ENCODE assay signal across 7 mouse cellular contexts in genomic region chr13:63562141-63562971, GRCm38 (mm10). TPM values are rescaled to one million over a fixed set of nuclear protein-coding genes. Genes with fewer than 3 reads are reported as not detected.
DNase-seq lines count a peak whose midpoint lies in the region; ATAC-seq and TF ChIP-seq lines count a peak whose summit lies in the region.

No protein-coding gene starts in this region.

- no peak for DNase-seq in spleen, adult 2 months (ENCODE audit: low read depth in 1 of 2, low spot score in 2 of 2)
- no peak for DNase-seq in spleen, adult 12 weeks (ENCODE audit: low spot score)
- peak; percentile 45 for DNase-seq in forebrain, embryonic 10.5 days (ENCODE audit: extremely low spot score, low spot score)
- no peak for DNase-seq in midbrain, embryonic 14.5 days
- DNase-seq in urinary bladder, adult 2 months (ENCODE audit: low spot score), result no peak
- DNase-seq in spleen, postnatal 14 days (ENCODE audit: low spot score in 2 of 2), result no peak

- peak overlapping the region; percentile 81 for H3K4me3 ChIP-seq in spleen, adult 2 months (ENCODE audit: extremely low read depth, insufficient read depth, insufficient read length)
- H3K4me3 ChIP-seq in forebrain, embryonic 10.5 days, result peak overlapping the region; percentile 98
- H3K4me3 ChIP-seq in kidney, embryonic 15.5 days (replicated peaks), result peak overlapping the region; percentile 96
- peak overlapping the region; percentile 82 for H3K4me3 ChIP-seq in midbrain, embryonic 14.5 days (replicated peaks; ENCODE audit: low read depth, low read length)

- WGBS in spleen, adult 2 months, result 3% methylated on average over 7 of the region's 7 CpGs
- 2% methylated on average over 7 of the region's 7 CpGs for WGBS in forebrain, embryonic 10.5 days
- WGBS in kidney, embryonic 15.5 days, result 1% methylated on average over 7 of the region's 7 CpGs
- 2% methylated on average over 7 of the region's 7 CpGs for WGBS in midbrain, embryonic 14.5 days

- no peak overlapping the region for H3K27ac ChIP-seq in spleen, adult 2 months (ENCODE audit: insufficient read depth, low read length)
- peak overlapping the region; percentile 99 for H3K27ac ChIP-seq in forebrain, embryonic 10.5 days
- peak overlapping the region; percentile 99 for H3K27ac ChIP-seq in kidney, embryonic 15.5 days
- peak overlapping the region; percentile 97 for H3K27ac ChIP-seq in midbrain, embryonic 14.5 days (replicated peaks; ENCODE audit: low read depth, low read length)

- H3K9ac ChIP-seq in kidney, embryonic 15.5 days, result peak overlapping the region; percentile 98; the same call in 1 of the 2 replicates
- peak overlapping the region; percentile 89; the same call in 1 of the 2 replicates for H3K9ac ChIP-seq in midbrain, embryonic 14.5 days (replicated peaks; ENCODE audit: low read length)

- no peak for ATAC-seq in kidney, embryonic 15.5 days (replicated peaks; ENCODE audit: low FRiP score)
- ATAC-seq in midbrain, embryonic 14.5 days (ENCODE audit: low FRiP score, low TSS enrichment), result no peak

- H3K36me3 ChIP-seq in spleen, adult 2 months (ENCODE audit: control insufficient read depth, insufficient read depth, low read length), result no peaks in the 10 kb centered on the region
- H3K36me3 ChIP-seq in forebrain, embryonic 10.5 days (replicated peaks), result peaks cover 44% of the 10 kb centered on the region
- peaks cover 19% of the 10 kb centered on the region for H3K36me3 ChIP-seq in kidney, embryonic 15.5 days
- H3K36me3 ChIP-seq in midbrain, embryonic 14.5 days (ENCODE audit: control insufficient read depth, insufficient read depth, low read length), result no peaks in the 10 kb centered on the region

- no peaks in the 10 kb centered on the region for H3K9me3 ChIP-seq in forebrain, embryonic 10.5 days
- no peaks in the 10 kb centered on the region for H3K9me3 ChIP-seq in kidney, embryonic 15.5 days (replicated peaks)
- H3K9me3 ChIP-seq in midbrain, embryonic 14.5 days (ENCODE audit: control insufficient read depth, low read length), result no peaks in the 10 kb centered on the region

- H3K4me1 ChIP-seq in spleen, adult 2 months (ENCODE audit: control insufficient read depth, insufficient read depth, insufficient read length), result peaks cover 3% of the 10 kb centered on the region; the same call in 1 of the 2 replicates
- peaks cover 88% of the 10 kb centered on the region for H3K4me1 ChIP-seq in forebrain, embryonic 10.5 days
- peaks cover 56% of the 10 kb centered on the region for H3K4me1 ChIP-seq in kidney, embryonic 15.5 days
- H3K4me1 ChIP-seq in midbrain, embryonic 14.5 days (ENCODE audit: control insufficient read depth, insufficient read depth, low read length), result peaks cover 20% of the 10 kb centered on the region

- no peaks in the 10 kb centered on the region for H3K27me3 ChIP-seq in spleen, adult 2 months (ENCODE audit: control insufficient read depth, insufficient read depth, low read length)
- peaks cover 49% of the 10 kb centered on the region for H3K27me3 ChIP-seq in forebrain, embryonic 10.5 days (ENCODE audit: poor library complexity, severe bottlenecking)
- H3K27me3 ChIP-seq in kidney, embryonic 15.5 days, result no peaks in the 10 kb centered on the region
- H3K27me3 ChIP-seq in midbrain, embryonic 14.5 days (ENCODE audit: control insufficient read depth, insufficient read depth, low read length), result no peaks in the 10 kb centered on the region

- TF ChIP-seq CTCF in spleen, adult 2 months (IDR thresholded peaks at IDR 0.05; ENCODE audit: extremely low read depth, insufficient read depth, insufficient read length, insufficient replicate concordance), result no peak

- peak overlapping the region; percentile 90 for H3K4me2 ChIP-seq in kidney, embryonic 15.5 days
- H3K4me2 ChIP-seq in midbrain, embryonic 14.5 days (ENCODE audit: low read length), result peak overlapping the region; percentile 100

- no peak for TF ChIP-seq POLR2A in spleen, adult 2 months (IDR thresholded peaks at IDR 0.05; ENCODE audit: low read depth, low read length)

RNA-seq across cellular contexts. Expression of gene Ptch1, which starts 11.0 kb away (rescaled TPM):
- polyA plus RNA-seq in spleen, adult 2 months (2012; rRNA removed), result 8.2 and 12.6 TPM in 2 replicates
- 21.0 and 23.6 TPM in 2 replicates for polyA plus RNA-seq in forebrain, embryonic 10.5 days (2016; fragmentation: Nextera tagmentation; extraction: Ambion mirVana)
- 15.8 and 17.3 TPM in 2 replicates for polyA plus RNA-seq in kidney, embryonic 15.5 days (2015; fragmentation: Nextera tagmentation; extraction: Ambion mirVana)
- 17.4 and 17.8 TPM in 2 replicates for polyA plus RNA-seq in midbrain, embryonic 14.5 days (2014; fragmentation: Nextera tagmentation; extraction: Ambion mirVana)
- polyA plus RNA-seq in urinary bladder, adult 2 months (2012; rRNA removed), result 29.6 and 42.7 TPM in 2 replicates
